Mouse (Mus musculus) kidney, embryonic 14.5 days (tissue): ENCODE measurements at regions not wholly inside any gene's neighbourhood (a gene's known extent, or its start where the extent isn't known, plus 50 kb on each side); places are given as distances from the start of the nearest gene placed in this dataset.
"Not testable (repeated sequence)": the region's sequence is repeated elsewhere in the genome, so short reads cannot be mapped to it uniquely, and the experiment has no call there.

Source experiments
- ATAC-seq: fragments of 200-750 bp; cut with Nextera tagmentation; 2 replicates; pipeline ENCODE4 v1.8.0; 2017; ENCODE audit warnings: moderate number of reproducible peaks, mild to moderate bottlenecking, moderate TSS enrichment, moderate library complexity; ENCODE audit not compliant: low FRiP score, low TSS enrichment
- H3K27ac ChIP-seq: fragments of 300-500 bp; sonication (generic); 2 replicates; pipeline ENCODE4 v1.5.1; 2014; ENCODE audit warnings: low read depth, mild to moderate bottlenecking, low read length, moderate library complexity, mixed read lengths
- H3K27me3 ChIP-seq: fragments of 300-500 bp; sonication (generic); 2 replicates; pipeline ENCODE4 v1.6.1; 2014; ENCODE audit warnings: mild to moderate bottlenecking, low read length; ENCODE audit not compliant: control insufficient read depth, insufficient read depth
- H3K36me3 ChIP-seq: fragments of 300-500 bp; sonication (generic); 2 replicates; pipeline ENCODE4 v1.6.1; 2014; ENCODE audit warnings: low read length, mixed read lengths; ENCODE audit not compliant: control insufficient read depth, insufficient read depth
- H3K4me1 ChIP-seq: fragments of 300-500 bp; sonication (generic); 2 replicates; pipeline ENCODE4 v1.6.1; 2014; ENCODE audit warnings: low read length, mixed read lengths; ENCODE audit not compliant: control insufficient read depth, insufficient read depth
- H3K4me2 ChIP-seq: fragments of 300-500 bp; sonication (generic); replicated peaks from 2 replicates; pipeline ENCODE4 v1.6.1; 2014; ENCODE audit warnings: low read depth, mild to moderate bottlenecking, low read length
- H3K4me3 ChIP-seq: fragments of 300-500 bp; sonication (generic); 2 replicates; pipeline ENCODE4 v1.5.1; 2014; ENCODE audit warnings: mild to moderate bottlenecking, low read length
- H3K9ac ChIP-seq: fragments of 300-500 bp; sonication (generic); 2 replicates; pipeline ENCODE4 v1.6.1; 2014; ENCODE audit warnings: low read depth, mild to moderate bottlenecking, low read length, moderate library complexity
- H3K9me3 ChIP-seq: fragments of 300-500 bp; sonication (generic); 2 replicates; pipeline ENCODE4 v1.6.1; 2016; ENCODE audit warnings: low read length; ENCODE audit not compliant: control insufficient read depth
- WGBS: fragments of 180-500 bp; shearing (Covaris S2); extraction: QIAGEN DNeasy Blood & Tissue Kit; methylation state at CpG from one replicate; pipeline ENCODE4 v1.1.7; 2014; 5-methylcytosine and 5-hydroxymethylcytosine counted together

GRCm38 (mm10) chr6:69758618-69759017, 1033.4 kb downstream of the Rpia start:
- H3K4me3 ChIP-seq: no peak overlapping the region
- H3K27ac ChIP-seq: no peak overlapping the region
- WGBS: 90% methylated on average over 2 of the region's 2 CpGs

GRCm38 (mm10) chr6:69739002-69739625, 1052.9 kb downstream of the Rpia start:
- no peak for ATAC-seq
- Histone ChIP-seq H3K27ac (no peak overlapping the region), H3K9ac (no peak overlapping the region), H3K4me2 (no peak overlapping the region), H3K4me1 (no peaks in the 10 kb centered on the region), H3K36me3 (no peaks in the 10 kb centered on the region), H3K27me3 (no peaks in the 10 kb centered on the region), H3K9me3 (no peaks in the 10 kb centered on the region), H3K4me3 (no peak overlapping the region)

More at GRCm38 (mm10) chr6:69758618-69759017, 1033.4 kb downstream of the Rpia start:
- Histone ChIP-seq H3K9ac (no peak overlapping the region), H3K4me1 (no peaks in the 10 kb centered on the region), H3K36me3 (no peaks in the 10 kb centered on the region), H3K4me2 (no peak overlapping the region), H3K27me3 (no peaks in the 10 kb centered on the region), H3K9me3 (no peaks in the 10 kb centered on the region)
- 0 out of 2 replicates have a peak, but pooled peaks have one; percentile 68 for ATAC-seq

- WGBS: 21% methylated on average over 1 of the region's 1 CpGs
- H3K27ac ChIP-seq, H3K27me3 ChIP-seq, ATAC-seq, H3K4me1 ChIP-seq, H3K36me3 ChIP-seq, H3K4me3 ChIP-seq, H3K4me2 ChIP-seq, H3K9me3 ChIP-seq, H3K9ac ChIP-seq: not testable (repeated sequence)
These were observed 1059.2 kb downstream of the Rpia start for GRCm38 (mm10) chr6:69732866-69733265.

GRCm38 (mm10) chr6:69726362-69726761, 1065.7 kb downstream of the Rpia start:
- Histone ChIP-seq H3K36me3 (no peaks in the 10 kb centered on the region), H3K27me3 (no peaks in the 10 kb centered on the region), H3K4me3 (no peak overlapping the region), H3K4me1 (no peaks in the 10 kb centered on the region), H3K27ac (no peak overlapping the region), H3K9ac (no peak overlapping the region), H3K4me2 (no peak overlapping the region), H3K9me3 (no peaks in the 10 kb centered on the region)
- ATAC-seq: no peak

- H3K4me1 ChIP-seq, H3K9ac ChIP-seq, H3K4me2 ChIP-seq, H3K36me3 ChIP-seq, H3K27ac ChIP-seq, H3K4me3 ChIP-seq, H3K9me3 ChIP-seq, H3K27me3 ChIP-seq: not testable (repeated sequence)
- peak; percentile 80; the same call in 1 of the 2 replicates for ATAC-seq
- WGBS: 58% methylated on average over 2 of the region's 2 CpGs
These were observed 1089.2 kb downstream of the Rpia start for GRCm38 (mm10) chr6:69702813-69703212.

GRCm38 (mm10) chr6:69681172-69681571, 1110.9 kb downstream of the Rpia start:
- Histone ChIP-seq H3K27ac (no peak overlapping the region), H3K36me3 (no peaks in the 10 kb centered on the region), H3K9me3 (no peaks in the 10 kb centered on the region), H3K9ac (no peak overlapping the region), H3K4me2 (no peak overlapping the region), H3K4me3 (no peak overlapping the region), H3K4me1 (no peaks in the 10 kb centered on the region), H3K27me3 (no peaks in the 10 kb centered on the region)
- ATAC-seq: no peak
- WGBS: 39% methylated on average over 1 of the region's 1 CpGs

GRCm38 (mm10) chr6:69662426-69662825, 1129.6 kb downstream of the Rpia start:
- WGBS: 79% methylated on average over 1 of the region's 1 CpGs
- ATAC-seq, H3K4me3 ChIP-seq, H3K27ac ChIP-seq, H3K9me3 ChIP-seq, H3K9ac ChIP-seq, H3K4me1 ChIP-seq, H3K27me3 ChIP-seq, H3K36me3 ChIP-seq, H3K4me2 ChIP-seq: not testable (repeated sequence)
